Mouse (Mus musculus) skeletal muscle tissue, adult 2 months (tissue): ENCODE data around the gene Smpx.

ENCODE experiments used
- DNase-seq: peaks from one replicate; pipeline ENCODE4 v3.0.0-alpha.2; 2012; ENCODE audit warnings: low read depth, low spot score

Gene Smpx

DNA sequence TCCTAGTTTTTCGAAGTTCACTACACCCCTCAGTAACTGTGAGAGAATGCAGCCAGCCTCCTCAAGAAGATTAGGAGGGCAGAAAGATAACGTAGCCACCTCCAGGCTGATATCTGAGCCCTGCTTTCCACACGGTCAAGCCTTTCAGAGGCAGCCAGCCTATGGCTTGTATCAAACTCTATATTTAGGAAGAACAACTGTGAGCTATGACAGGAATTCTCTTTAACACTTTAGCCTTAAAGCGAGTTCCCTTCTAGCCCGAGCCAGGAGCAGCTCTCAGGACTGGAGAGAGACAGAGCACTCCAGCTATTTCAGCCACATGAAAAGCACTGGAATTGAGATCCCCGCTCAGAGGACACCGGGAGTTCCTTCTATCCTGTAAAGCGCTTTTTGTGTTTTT lies at the start of gene Smpx:
Smpx (plus strand) TSS at position 49 of the 400 bp plus-strand sequence.
- no peak for DNase-seq

DNA sequence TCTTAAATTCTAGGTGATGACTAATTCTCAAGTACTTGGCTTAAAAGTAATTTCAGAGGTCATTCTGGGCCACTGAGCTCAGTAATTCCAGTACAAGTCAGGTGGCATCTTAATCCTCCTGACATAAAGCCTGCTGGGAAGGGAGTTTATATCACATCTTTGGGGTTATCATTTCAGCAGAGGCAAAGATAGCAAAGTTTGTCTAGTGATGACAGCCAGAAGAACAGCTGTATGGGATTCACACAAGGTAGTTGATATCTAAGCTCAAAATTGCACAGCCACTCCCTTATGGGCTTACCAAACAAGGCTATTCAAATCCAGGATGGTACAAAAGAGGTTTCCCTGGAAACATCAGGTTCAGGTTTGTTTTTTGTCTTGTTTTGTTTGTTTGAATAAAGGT lies 43.7 kb upstream of the Smpx start:
- peak; percentile 29 for DNase-seq

DNA sequence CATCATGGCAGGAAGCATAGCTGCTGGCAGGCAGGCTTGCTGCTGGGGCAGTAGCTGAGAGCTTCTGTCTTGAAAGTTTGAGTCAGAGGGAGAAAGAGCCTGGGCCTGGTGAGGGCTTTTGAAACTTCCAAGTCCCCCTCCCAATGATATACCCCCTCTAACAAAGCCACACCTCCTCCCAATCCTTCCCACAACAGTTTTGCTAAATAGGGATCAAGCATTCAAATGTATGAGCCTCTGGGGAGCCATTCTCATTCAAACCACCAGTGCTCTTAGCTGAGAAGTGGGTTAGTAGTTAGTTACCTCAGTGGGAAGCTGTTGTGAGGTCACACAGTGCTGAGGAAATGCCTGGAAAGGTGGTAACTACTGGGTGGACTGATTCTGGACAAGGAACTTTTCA lies 41.4 kb upstream of the Smpx start:
- no peak for DNase-seq

DNA sequence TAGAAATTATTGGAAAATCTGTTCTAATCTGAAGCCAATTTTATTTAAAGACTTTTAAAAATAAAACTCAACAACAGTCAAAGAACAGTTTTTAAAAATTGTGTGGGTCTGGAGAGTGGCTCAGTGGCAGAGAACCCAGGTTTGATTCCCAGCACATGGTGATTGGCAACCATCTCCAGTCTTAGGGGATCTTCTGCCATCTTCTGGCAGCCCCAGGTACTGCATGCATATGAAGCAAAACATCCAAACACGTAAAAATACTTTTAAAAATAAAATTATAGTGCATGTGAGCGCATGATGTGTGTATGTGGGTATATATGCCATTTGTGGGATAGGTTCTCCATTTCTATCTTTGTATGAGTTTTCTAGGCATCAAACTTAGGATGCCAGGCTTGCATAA lies 26.9 kb upstream of the Smpx start:
- no peak for DNase-seq

GRCm38 (mm10) chrX:157674667-157675350 lies 23.9 kb upstream of the Smpx start:
- no peak for DNase-seq

GRCm38 (mm10) chrX:157691186-157691585 lies 7.5 kb upstream of the Smpx start:
- no peak for DNase-seq

GRCm38 (mm10) chrX:157697591-157698135 lies 1.0 kb upstream of the Smpx start:
- no peak for DNase-seq

DNA sequence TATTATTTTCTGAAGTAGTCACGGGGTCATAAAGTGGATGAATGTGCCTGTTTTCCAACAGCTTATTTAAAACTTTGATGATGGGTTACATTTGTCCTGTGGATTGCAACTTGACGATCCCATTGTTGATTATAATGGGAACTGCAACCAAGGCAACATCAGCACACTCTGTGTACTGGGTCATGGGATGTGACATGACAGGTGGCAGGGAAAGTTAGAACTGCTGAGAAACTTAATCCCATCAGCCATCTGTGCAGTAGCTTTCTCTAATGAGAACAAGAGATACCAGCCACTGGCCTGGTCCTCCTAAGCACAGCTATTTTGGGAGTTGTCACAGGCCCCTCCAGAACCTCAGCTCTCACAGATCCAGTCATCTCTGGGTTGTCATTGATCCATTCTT lies 8.5 kb downstream of the Smpx start:
- peak; percentile 62 for DNase-seq

GRCm38 (mm10) chrX:157708616-157709280 lies 10.0 kb downstream of the Smpx start:
- DNase-seq: no peak

- no peak for DNase-seq
These were observed 21.2 kb downstream of the Smpx start for GRCm38 (mm10) chrX:157719907-157720306.

GRCm38 (mm10) chrX:157730622-157731341 lies 32.1 kb downstream of the Smpx start:
- no peak for DNase-seq

- peak; percentile 67 for DNase-seq
These were observed 33.1 kb downstream of the Smpx start for GRCm38 (mm10) chrX:157731658-157732314.

DNA sequence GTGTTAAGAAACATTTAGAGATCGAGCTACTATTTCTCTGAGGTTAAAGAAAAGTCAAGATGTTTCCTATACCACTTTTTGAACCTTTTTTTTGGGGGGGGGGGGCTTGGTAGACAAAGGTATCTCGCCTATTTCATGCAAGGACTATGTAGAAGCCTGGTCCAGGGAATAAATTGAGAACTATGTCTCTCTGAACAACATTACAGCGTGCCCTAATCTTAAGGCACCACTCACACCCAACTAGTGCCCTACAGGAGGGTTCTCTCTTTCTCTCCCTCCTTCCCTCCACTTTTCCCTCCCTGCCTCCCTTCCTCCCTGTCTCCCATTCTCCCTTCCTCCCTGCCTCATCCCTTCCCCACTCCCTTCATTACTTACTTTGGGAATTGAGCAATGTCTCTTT lies 33.6 kb downstream of the Smpx start:
- no peak for DNase-seq

- no peak for DNase-seq
These were observed 35.1 kb downstream of the Smpx start for GRCm38 (mm10) chrX:157733836-157734235.

GRCm38 (mm10) chrX:157734341-157734740 lies 35.6 kb downstream of the Smpx start:
- DNase-seq: no peak

GRCm38 (mm10) chrX:157747815-157748544 lies 49.3 kb downstream of the Smpx start:
- peak; percentile 46 for DNase-seq

- no peak for DNase-seq
These were observed 55.8 kb downstream of the Smpx start for GRCm38 (mm10) chrX:157754559-157754958.

GRCm38 (mm10) chrX:157762542-157762941 lies 63.8 kb downstream of the Smpx start:
- no peak for DNase-seq

DNA sequence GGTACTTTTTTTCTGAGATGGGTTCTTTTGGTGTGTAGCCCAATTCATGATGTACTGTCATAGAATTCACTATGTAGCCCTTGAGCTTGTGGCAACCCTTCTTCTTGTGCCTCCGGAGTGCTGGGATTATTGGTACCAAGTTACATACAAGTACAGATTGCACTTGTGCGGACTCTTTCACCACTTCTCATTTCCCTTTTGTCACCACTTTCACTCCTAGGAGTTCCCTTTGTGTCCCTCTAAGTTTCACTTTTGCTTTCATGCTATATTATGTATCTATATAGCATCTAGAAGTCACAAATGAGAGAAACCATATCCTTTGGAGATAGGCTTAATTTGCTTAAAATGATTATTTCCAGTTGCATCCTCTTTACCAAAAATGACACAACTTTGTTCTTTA lies 103.0 kb downstream of the Smpx start:
- no peak for DNase-seq
